Mouse (Mus musculus) layer of hippocampus, postnatal 10 days (tissue): ENCODE measurements around the gene Calhm1. TPM values are rescaled to one million over a fixed set of nuclear protein-coding genes. Genes with fewer than 3 reads are reported as not detected.
A peak's percentile ranks its signal among the peaks of the same experiment; 100 is the strongest.

ENCODE experiments used
- DNase-seq, 2 experiments: peaks; one replicate each; pipeline ENCODE4 v3.0.0; 2021; ENCODE audit warnings: low spot score in 2 of 2
- long read RNA-seq: library from polyadenylated mRNA; stranded (forward); transcript quantifications from one replicate; pipeline ENCODE4 v2.0.0, GENCODE M21; 2023
- total RNA-seq, 2 experiments: library from RNA; stranded (reverse); gene quantifications; 2 replicates each; pipeline ENCODE4 v1.2.3; 2021

Calhm1 gene
- not detected for total RNA-seq
- long read RNA-seq = 0 reads

DNA sequence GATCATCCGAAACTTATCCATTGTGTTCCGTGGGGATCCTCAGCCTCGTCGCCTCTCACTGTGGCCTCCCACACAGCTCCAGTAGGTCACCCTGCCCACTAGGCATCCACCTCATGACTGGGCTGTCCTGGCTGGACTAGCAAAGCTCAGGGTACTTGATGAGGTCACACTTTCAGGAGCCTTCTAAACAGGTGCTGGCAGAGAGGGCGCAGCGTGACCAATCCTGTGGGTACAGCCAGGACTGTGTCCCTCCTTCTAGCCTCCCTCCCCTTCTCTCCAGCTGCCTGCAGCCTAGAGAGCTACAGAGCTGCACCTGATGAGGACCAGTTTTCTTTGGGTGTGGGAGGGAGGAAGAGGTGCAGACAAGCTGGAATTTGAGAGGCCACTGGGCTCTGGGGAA lies at the start of gene Calhm1:
Gene Calhm1 (minus strand): TSS at position 101 of the 400 bp plus-strand sequence.
- DNase-seq = no peak

DNA sequence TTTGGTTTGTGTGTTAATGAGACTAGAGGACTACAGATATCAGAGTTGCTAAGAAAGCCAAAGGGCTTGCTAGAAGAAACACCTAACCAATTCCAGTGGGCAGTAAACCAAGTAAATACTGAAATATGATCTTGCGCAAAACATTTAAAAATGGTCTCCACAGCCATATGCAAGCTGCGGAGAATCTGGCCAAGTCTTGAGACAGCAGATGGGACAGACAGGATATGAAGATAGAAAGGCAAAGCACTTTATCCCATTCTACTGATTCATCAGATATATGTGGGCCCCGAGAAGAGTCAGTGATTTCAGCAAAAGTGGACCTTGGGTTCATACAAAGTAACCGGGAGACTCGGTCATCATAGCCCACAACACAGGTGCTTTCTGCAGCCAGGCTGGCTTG lies 48.1 kb upstream of the Calhm1 start:
- no peak for DNase-seq

DNA sequence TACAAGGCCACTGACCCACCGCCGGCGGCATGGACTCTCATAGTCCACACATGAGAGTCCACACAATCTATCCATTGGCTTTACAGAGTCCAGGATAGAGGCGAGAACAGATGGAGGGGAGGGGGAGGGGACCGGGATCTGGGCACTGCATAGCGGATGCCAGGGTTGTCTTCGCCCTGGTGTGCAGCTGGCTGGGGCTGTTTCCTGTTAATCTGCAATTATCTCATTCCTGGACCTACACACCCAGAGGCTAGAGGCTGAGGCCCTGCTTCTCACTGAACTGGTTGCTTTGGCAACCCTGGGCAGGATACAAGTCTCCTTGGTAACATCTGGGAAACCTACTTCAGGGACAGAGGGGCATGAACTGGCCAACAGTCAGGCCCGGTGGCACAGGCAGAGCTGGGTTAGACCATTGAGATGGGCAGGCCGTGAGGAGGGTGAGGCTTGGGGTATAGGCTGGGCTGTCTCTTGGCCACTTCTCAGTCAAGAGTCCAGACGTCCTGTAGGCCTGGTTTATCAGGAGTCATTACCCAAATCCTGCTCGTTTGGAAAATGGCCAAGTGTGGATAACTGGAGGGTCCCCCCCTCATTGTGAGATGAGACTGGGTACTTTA lies 44.6 kb upstream of the Calhm1 start:
- no peak for DNase-seq

DNA sequence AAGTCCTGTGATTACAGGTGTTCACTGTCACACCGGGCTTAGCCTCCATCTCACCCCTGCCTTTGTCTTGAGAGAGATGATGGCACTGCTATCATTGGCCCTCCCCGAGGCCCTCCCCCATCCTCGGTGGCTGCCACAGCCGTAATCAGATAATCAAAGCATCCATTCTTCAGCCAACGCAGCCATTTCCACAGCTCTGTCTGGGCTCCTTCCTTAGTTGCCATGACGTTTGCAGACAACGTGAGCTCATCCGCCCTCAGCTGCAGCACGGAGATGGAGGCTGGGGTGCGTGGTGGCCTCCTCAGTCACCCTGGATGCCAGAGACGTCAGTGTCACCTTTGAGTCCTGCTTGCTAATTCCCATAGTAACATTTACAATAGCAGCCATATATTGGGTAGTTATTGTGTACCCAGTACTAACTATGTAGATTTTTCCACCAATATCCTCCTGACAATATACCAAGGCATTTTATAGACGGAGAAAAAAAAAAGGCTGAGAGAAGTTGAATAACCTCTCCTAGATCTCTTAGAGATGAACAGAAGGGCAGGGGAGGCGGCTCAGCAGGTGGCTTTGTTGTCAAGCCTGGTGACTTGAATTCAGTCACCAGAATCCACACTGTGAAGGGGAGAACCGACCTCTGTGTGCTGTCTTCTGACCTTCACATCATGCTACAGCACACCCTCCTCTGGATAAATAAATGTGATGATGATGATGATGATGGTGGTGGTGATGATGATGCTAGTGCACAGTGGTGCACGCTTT lies 42.6 kb upstream of the Calhm1 start:
- DNase-seq = no peak

DNA sequence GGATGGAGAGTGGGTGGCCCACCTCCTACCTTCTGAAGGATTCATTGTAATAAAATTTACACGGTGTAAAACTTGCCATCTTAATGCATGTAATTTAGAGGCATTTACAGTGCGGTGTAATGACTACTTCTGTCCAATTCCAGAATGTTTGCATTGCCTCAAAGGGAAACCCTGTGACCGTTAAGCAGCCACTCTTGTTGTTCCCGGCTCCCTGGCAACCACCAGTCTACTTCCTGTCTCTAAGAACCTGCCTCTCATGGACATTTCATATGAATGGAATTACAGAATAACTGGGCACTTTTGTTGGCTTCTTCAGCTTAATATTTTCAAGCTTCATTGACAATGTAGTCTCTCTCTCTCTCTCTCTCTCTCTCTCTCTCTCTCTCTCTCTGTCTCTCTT lies 40.7 kb upstream of the Calhm1 start:
- no peak for DNase-seq

DNA sequence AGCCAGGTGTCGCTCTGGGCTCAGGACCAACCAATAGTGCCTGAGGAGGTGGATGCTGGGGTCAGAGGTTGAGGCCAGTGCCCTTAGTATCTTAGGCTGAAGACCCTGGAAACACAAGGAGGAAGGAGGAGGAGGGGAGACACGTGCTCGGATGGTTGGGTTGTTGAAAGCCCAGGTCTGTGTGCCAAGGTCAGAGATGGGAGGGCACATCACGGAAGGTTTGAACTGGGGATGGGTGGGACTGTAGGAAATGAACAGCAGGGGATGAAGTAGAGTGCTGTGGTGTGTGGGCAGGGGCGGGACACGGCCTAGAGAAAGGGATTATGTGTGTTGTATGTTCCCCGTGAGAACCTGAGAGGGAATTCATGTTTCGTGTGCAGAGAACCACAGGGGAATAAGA lies 40.2 kb upstream of the Calhm1 start:
- no peak for DNase-seq

DNA sequence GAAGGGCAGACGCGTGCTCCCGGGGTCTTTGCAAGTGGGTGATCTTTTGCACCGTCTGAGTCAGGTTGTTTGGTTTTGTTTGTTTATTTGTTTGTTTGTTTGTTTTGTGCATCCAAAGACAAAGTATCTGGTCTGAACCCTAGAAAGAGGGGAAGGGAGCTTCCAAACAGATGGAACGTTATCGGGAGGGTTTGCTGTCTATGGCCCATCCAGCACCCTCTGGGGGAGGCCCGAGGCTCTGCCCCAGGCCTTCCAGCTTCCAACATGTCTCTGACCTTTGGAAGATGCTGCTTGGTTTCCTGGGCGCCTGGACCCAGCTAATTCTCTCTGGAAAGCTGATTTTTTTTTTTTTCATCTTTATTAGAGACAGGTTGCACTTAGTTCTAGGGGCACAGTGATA lies 36.0 kb upstream of the Calhm1 start:
- DNase-seq = no peak

DNA sequence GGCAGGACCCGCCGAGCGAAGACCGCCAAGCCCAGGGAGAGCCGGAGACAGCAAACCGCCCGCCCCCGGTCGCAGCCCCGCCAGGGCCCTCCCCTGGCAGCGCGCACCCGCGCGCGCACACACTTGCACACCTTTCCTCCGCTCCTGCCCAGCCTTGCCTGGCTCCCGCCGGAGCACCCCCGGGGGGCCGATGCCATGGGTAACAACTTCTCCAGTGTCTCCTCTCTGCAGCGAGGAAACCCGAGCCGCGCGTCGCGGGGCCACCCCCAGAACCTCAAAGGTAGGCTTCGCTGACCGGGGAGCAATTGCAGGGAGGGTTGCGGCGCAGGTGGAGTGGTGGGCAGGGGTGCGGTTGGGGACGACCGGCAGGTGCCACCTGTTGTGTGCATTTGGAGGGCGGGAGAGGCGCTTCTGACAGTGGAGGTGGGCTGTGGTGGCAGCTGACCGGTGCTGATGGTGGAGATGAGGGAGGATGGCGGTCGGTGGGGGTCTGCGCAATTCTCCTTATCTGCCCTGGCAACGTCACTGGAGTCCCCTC lies 35.3 kb upstream of the Calhm1 start:
- peak; percentile 42 to 57 for DNase-seq

DNA sequence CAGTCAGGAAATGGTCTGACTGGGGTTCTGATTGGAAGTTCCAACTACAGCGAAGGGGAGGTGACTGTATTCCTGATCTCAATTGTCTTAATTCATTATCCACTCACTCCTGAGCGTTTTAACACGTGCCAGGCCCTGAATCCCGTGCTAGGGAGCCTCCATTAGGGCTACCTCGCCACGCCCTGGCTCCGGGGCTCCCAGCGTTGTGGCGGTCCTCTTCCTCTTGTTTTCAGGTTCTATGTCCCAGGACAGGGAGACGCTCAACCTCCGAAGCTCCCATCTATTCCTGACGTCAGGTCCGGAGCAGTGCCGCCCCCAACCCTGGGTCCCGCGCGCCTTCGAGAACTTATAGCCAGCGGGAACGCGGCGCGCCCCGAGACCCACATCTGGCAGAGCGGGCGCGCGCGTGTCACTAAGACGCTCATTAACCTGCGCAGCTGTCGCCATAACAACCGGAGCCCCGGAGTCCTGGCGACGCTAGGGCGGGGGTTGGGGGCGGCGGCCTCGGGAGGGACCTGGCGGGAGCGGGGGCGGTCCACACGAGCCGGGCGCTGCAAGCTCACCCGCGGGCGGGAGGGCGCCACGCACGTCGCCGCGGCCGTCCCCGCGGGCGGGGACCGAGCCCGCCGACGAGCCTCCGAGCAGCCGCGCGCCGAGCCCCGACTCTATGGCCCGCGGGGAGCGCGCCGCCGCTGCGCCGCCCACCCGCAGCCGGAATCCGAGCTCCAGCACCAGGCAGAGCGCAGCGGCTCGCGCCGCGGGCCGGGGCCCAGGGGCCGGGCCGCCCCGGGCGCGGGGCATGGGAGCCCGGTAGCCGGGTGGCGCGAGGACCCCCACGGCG lies 34.6 kb upstream of the Calhm1 start, which contains the start of gene Neurl1a:
Gene Neurl1a (plus strand): TSS at position 390 of the 841 bp plus-strand sequence.
- peak; percentile 61 to 71 for DNase-seq

DNA sequence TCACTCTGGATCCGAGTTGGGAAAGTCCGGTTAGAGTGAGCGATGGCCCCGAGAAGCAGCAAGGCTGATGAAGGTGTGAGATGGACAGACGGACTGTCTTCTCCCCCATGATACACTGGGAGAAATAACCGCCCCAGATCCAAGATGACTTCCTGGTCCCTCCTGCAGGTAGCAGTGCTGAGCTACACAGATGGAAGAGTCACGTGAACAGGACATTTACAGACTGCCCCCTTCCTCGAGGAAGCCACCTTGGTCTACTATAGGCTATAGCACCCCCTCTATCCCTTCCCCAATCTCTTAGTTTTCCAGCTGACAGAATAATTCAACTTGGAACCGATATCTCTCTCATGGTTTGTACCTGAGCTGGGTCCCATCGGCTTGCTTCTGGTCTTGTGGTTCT lies 33.9 kb upstream of the Calhm1 start:
- peak; percentile 41 to 46 for DNase-seq

DNA sequence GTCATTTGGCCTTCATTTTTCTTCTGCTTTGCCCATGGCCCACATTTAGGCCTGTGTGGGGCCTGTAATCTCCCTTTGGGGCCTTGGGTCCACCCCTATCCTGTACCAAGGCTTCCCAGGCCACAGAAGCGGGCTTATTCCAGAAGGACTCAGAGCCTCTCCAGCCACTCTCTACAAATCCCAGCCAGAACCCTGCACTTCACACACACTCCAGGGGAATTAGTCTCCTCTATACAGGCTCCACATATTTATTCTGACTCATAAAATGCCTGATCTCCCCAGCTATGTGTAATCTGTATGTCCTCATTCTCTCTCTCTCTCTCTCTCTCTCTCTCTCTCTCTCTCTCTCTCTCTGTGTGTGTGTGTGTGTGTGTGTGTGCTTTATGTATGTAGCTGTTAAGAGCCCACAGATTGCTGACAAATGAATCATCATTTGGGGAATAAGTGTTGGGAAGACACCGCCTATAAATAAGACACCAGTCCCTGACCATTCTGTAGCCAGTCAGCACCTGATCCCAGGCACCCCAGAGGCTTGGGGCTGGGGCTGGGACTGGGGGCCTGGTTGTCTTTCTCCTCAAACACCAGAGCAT lies 33.0 kb upstream of the Calhm1 start:
- no peak for DNase-seq

DNA sequence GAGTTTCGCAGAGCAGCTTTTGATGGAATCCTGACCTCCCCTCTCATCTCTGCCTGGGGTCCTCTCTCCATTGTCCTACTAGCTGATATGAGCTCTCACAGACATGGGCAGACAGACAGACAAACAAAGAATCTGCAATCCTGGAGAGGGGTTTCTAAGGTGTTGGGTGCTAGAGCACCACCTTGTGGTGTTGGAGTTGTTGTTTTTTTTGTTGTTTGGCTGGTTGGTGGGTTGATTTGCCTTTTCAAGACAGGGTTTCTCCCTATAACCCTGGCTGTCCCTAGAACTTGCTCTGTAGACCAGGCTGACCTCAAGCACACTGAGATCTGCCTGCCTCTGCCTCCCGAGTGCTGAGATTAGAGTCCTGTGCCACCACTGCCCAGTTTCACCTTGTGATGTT lies 31.4 kb upstream of the Calhm1 start:
- DNase-seq = no peak

DNA sequence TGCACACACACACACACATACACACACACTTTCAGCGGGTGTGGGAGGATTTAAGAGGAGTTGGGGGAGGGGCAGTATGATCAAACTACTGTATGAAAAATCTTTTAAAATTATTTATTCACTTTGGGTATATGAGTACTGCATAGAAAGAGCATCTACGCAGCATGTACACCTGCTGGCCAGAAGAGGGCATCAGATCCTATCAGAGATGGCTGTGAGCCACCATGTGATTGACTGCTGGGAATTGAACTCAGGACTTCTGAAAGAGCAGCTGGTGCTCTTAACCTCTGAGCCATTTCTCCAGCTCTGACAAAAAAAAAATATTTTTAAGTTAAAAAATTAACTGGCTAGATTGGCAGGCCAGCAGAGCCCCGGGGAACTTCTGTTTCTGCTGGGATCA lies 30.5 kb upstream of the Calhm1 start:
- no peak for DNase-seq

DNA sequence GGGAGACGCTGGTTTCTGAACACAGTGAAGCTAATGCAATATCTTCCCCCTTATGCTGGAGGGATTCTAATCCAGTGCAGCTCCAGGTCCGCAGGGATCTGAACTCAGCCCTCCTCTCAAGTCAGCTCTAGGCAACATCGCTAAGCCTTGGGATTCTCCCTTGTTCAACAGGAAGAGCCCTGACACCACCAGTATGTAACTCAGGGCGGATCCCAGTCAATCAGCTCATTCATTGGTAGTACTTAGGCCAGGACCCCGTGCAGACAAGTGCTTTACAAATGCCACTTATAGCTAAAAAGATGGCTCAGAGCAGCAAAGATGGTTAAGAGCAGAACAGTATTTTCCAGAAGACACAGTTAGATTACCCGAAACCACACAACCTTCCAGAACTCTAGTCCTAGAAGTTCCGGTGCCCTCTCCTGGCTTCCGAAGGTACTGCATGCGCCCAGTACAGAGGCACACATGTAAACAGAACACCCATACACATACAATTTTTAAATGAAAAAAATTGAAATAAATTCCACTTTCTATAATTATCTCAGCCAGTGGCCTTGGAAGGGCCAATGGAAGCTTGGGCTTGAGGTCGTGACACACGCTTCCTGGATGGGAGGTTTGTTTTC lies 24.8 kb upstream of the Calhm1 start:
- DNase-seq = peak; percentile 92 to 93

DNA sequence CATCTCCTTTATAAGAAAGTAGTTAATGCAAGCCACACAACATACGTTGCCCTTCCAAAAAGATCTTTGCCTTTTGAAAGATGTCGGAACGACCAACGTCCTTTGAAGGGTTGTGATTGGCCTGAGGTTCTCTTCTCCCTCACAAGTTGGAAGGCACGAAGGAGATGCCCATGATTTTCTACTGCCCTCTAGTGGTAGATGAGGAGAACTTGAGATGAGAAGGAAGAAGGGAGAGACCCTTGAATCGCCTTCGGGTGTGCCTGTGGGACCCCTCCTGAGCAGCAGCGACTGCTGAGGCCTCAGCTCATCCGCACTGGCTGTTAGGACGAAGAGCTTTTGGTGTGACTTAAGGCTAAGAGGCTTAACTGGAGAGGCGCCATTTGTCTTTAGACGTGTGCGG lies 24.2 kb upstream of the Calhm1 start:
- DNase-seq = peak; percentile 18 to 31

DNA sequence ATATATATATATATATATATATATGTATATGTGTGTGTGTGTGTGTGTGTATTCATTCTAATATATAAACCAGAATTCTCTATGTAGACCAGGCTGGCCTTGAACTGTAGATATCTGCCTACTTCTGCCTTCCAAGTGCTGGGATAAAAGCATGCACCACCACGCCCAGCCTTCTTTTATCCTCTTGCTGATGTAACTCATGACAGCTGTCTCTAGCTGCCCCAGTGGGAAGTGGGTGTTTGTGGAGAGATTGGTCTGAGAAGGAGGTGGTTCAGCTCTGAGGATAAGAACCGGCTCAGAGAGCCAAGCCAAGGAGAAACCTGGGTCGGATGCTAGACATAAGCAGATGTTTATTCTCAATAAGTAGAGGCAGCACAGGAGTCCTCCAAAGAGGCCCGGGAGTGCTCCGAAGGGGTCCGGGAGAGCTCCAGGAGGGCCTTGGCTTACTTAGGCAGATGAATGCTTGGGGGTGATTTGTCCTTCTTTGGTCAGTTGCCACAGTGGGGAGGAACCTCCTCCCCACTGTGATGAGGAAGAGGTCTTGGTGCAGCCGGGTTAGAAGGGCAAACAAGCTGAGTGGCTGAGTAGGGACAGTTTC lies 23.7 kb upstream of the Calhm1 start:
- no peak for DNase-seq

DNA sequence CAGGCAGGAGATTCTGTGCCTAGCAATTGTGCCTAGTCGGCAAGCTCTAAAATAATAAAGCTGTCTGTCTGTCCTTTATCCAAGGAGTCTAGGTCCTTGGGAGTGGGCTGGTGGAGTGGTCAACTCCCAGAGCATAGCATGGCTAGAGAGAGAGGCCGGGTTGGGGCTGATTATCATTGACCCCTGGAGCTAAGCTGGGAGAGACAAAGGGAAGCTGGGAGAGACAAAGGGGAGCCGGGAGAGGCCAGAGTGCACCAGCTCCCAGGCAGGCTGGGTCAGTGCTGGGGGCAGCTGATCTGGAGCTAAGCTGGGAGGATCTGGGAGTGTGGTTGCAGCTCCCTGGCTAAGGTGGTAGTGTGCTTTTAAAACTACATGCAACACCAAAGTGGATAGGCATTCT lies 22.7 kb upstream of the Calhm1 start:
- DNase-seq = no peak

DNA sequence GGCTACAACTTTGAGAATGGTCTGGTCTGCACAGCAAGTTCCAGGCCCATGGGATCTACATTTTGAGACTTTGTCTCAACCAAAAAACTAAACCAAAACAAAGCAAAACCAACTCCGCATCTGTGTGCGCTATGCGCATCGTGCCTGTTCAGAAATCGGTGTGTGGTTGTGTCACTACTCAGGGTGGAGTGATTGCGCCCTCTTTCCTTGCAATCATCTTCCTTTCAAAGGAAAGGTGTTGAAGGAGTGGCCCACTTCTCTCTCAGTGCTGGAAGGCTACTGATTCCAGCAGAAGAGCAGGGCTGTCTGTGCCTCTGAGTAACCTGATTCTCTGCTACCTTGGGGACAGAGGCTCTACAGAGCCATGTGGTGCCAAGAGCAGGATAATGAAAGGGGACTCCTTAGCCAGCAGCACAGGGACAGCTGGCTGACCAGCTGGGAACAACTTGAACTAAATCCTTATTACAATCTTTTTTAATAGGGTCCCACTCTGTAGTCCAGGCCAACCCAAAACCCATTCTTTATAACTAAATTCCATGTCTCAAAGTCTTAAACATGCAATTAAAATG lies 19.2 kb upstream of the Calhm1 start:
- DNase-seq = no peak

DNA sequence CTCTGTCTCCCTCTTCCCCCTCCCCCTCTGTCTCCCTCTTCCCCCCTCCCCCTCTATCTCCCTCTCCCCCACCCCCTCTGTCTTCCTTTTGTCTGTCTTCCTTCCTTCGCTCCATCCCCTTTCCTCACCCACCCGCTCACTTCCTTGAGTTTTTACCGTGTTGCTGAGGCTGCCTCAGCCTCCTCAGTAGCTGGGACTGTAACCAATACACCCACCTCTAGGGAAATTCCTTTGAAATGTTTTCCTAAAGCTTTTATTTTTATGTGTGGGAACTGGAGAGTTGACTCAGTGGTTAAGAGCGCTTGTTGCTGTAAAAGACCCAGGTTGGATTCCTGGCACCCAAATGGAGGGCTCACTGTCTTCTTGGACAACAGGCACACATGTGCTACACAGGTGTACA lies 17.6 kb upstream of the Calhm1 start:
- DNase-seq = no peak

DNA sequence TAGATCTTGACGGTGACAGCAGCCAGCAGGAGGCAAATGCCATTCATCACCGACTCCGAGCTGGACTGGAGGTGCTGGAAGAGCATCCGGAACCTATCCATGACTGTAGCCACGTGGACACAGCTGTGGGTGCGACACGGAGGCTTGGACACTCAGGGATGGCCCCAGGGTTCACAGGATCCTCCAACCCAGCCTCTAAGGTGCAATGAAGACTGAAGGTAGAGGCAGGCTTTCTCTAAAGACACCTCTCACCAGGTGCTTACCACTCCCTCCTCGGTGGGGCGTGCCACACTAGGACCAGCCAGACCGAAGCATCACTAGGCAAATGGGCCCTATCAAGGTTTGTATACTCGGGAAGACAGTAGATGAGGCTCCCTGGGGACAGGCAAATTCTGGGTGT lies 13.6 kb upstream of the Calhm1 start, which contains the start of gene Calhm3:
Gene Calhm3 (minus strand): TSS at position 101 of the 400 bp plus-strand sequence.
- DNase-seq = no peak
